Mouse (Mus musculus) frontal cortex, postnatal 25 days (tissue): ENCODE measurements around the gene Ppwd1.
"Not testable (repeated sequence)": the region's sequence is repeated elsewhere in the genome, so short reads cannot be mapped to it uniquely, and the experiment has no call there.

Experiments
- DNase-seq, 2 experiments: peaks; one replicate each; pipeline ENCODE4 v3.0.0; 2022; ENCODE audit warnings: low spot score in 2 of 2

The Ppwd1 gene

GRCm38 (mm10) chr13:104228384-104229066, at the start of gene Ppwd1, which contains the start of gene Cenpk:
Ppwd1 (minus strand) TSS chr13:104228843.
Cenpk (plus strand) TSS chr13:104228611.
- peak; percentile 91 to 96 for DNase-seq

- no peak for DNase-seq
Measured at GRCm38 (mm10) chr13:104258997-104259396, 30.4 kb upstream of the Ppwd1 start.

- DNase-seq: no peak
Measured at GRCm38 (mm10) chr13:104229181-104229580, 538 bp upstream of the Ppwd1 start.

GRCm38 (mm10) chr13:104227478-104227877, 1.2 kb downstream of the Ppwd1 start:
- DNase-seq: no peak

GRCm38 (mm10) chr13:104204313-104204712, 24.3 kb downstream of the Ppwd1 start:
- no peak for DNase-seq

- DNase-seq: not testable (repeated sequence)
Measured at GRCm38 (mm10) chr13:104195891-104196290, 32.8 kb downstream of the Ppwd1 start.

GRCm38 (mm10) chr13:104187357-104187756, 41.3 kb downstream of the Ppwd1 start:
- DNase-seq: no peak

GRCm38 (mm10) chr13:104179176-104179888, 49.3 kb downstream of the Ppwd1 start:
- DNase-seq: no peak

- DNase-seq: peak; percentile 94 to 95
Measured at GRCm38 (mm10) chr13:104178650-104179121, 50.0 kb downstream of the Ppwd1 start, which contains the start of gene Trim23. Trim23 (plus strand) TSS chr13:104178797.

GRCm38 (mm10) chr13:104177796-104178649, 50.6 kb downstream of the Ppwd1 start, which contains the start of gene Trappc13:
Trappc13 (minus strand) TSS chr13:104178469.
- peak in 1 of 2 experiments; percentile 77 for DNase-seq

GRCm38 (mm10) chr13:104176874-104177273, 51.8 kb downstream of the Ppwd1 start:
- DNase-seq: no peak

GRCm38 (mm10) chr13:104172498-104172897, 56.1 kb downstream of the Ppwd1 start:
- DNase-seq: no peak

- DNase-seq: no peak
Measured at GRCm38 (mm10) chr13:104171711-104172110, 56.9 kb downstream of the Ppwd1 start.

GRCm38 (mm10) chr13:104155686-104156085, 73.0 kb downstream of the Ppwd1 start:
- no peak for DNase-seq
